Mouse (Mus musculus) spleen, adult 2 months (tissue): ENCODE results near the gene Iqcd. TPM values are rescaled to one million over a fixed set of nuclear protein-coding genes. Genes with fewer than 3 reads are reported as not detected.

Experiments
- DNase-seq, 2 experiments: peaks; one replicate each; pipeline versions ENCODE4 v3.0.0 to v3.0.0-alpha.2; 2012 to 2021; ENCODE audit warnings: low spot score in 2 of 2, low read depth in 1 of 2
- H3K27ac ChIP-seq: fragments of 200-500 bp; 2 replicates; pipeline ENCODE4 v1.5.1; 2012; ENCODE audit warnings: low read length, inconsistent platforms; ENCODE audit not compliant: insufficient read depth
- H3K27me3 ChIP-seq: fragments of 200-500 bp; 2 replicates; pipeline ENCODE4 v1.6.1; 2012; ENCODE audit warnings: mild to moderate bottlenecking, moderate library complexity, low read length, inconsistent platforms; ENCODE audit not compliant: control insufficient read depth, insufficient read depth
- H3K36me3 ChIP-seq: fragments of 200-500 bp; 2 replicates; pipeline ENCODE4 v1.6.1; 2012; ENCODE audit warnings: mild to moderate bottlenecking, low read length, inconsistent platforms; ENCODE audit not compliant: control insufficient read depth, insufficient read depth
- H3K4me1 ChIP-seq: fragments of 200-500 bp; 2 replicates; pipeline ENCODE4 v1.6.1; 2011; ENCODE audit warnings: inconsistent platforms; ENCODE audit not compliant: control insufficient read depth, insufficient read depth, insufficient read length
- H3K4me3 ChIP-seq: fragments of 200-500 bp; 2 replicates; pipeline ENCODE4 v1.5.1; 2011; ENCODE audit warnings: mild to moderate bottlenecking, inconsistent platforms; ENCODE audit not compliant: insufficient read depth, insufficient read length; ENCODE audit errors: extremely low read depth
- CTCF ChIP-seq: fragments of 200-500 bp; IDR thresholded peaks from 2 replicates; pipeline ENCODE4 v1.5.1; 2011; ENCODE audit warnings: mild to moderate bottlenecking, inconsistent platforms; ENCODE audit not compliant: insufficient read depth, insufficient read length, insufficient replicate concordance; ENCODE audit errors: extremely low read depth
- POLR2A ChIP-seq: fragments of 200-500 bp; IDR thresholded peaks from 2 replicates; pipeline ENCODE4 v1.6.1; 2011; ENCODE audit warnings: low read depth, low read length, inconsistent platforms
- WGBS: fragments of 180-500 bp; shearing (Covaris S2); methylation state at CpG from one replicate; pipeline ENCODE4 v1.1.7; 2018; 5-methylcytosine and 5-hydroxymethylcytosine counted together
- polyA plus RNA-seq: library from polyadenylated mRNA; depleted of rRNA; stranded (reverse); fragments of >200 nt; gene quantifications from 2 replicates; pipeline ENCODE4 v1.2.3, GENCODE M21; 2012

Iqcd gene
- polyA plus RNA-seq, 1 experiment: 0.40 TPM

DNA sequence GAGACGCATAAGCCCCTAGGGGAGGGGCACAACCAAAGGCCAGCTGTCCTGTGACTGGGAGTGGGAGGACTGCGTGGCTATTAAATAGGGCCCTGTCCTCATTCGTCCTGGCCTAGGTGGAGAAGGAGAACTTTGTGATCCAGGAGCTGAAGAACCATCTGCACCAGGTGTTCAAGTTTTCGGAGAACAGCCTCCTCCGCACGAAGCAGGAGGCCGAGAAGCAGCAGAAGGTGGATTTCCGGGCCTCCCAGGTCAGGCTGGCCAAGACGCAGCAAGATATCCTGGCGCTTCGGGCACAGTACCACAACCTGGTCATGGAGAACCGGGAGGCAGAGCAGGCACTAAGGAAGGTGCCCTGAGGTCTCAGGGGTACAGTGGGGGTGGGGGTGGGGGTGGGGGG lies 13.4 kb downstream of the Iqcd start:
- Histone ChIP-seq H3K27ac (no peak overlapping the region), H3K4me3 (no peak overlapping the region), H3K4me1 (no peaks in the 10 kb centered on the region; the same call in 1 of the 2 replicates), H3K36me3 (no peaks in the 10 kb centered on the region), H3K27me3 (no peaks in the 10 kb centered on the region)
- TF ChIP-seq POLR2A (no peak), CTCF (no peak)
- 96% methylated on average over 12 of the region's 12 CpGs for WGBS
- no peak for DNase-seq

DNA sequence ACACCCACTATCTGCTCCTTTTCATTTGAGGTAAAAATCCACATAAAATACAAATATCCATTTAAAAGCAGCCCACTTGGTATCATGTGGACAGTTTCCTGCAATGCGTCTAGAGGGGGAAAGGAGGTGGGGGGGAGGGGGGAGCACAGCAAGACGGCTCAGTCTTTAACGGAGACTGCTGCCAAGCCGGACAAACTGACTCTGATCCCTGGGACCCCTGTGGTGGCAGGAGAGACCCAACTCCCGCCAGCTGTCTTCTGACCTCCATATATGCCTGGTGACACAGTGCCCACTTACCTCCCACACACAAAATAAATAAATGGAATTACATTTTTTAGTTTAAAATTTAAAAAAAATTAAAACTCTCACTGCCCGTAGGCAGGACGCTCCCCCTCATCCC lies 14.7 kb downstream of the Iqcd start:
- WGBS: 89% methylated on average over 7 of the region's 7 CpGs
- DNase-seq: no peak

DNA sequence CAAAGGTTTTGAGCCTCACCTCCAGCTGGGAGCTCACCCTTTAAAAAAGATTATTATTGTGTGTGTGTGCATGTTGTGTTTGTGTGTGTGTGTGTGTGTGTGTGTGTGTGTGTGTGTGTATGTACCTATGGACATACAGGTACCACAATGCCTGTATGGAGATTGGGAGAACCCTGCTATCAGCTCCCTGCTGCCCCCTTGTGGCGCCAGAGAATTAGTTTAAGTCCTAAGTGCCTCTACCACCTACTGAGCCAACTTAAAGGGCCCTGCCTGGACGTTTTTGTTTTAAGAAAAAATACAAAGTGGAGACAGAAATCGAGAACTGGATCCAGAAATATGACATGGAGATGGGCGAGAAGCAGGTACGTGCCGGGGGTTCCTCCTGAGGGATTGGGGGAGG lies 16.0 kb downstream of the Iqcd start:
- Histone ChIP-seq H3K4me3 (no peak overlapping the region), H3K27ac (no peak overlapping the region), H3K27me3 (no peaks in the 10 kb centered on the region), H3K36me3 (no peaks in the 10 kb centered on the region), H3K4me1 (no peaks in the 10 kb centered on the region; the same call in 1 of the 2 replicates)
- WGBS: 3% methylated on average over 6 of the region's 6 CpGs
- peak; percentile 53 to 82 for DNase-seq
- TF ChIP-seq CTCF (peak; percentile 56; the same call in 1 of the 2 replicates), POLR2A (no peak)

More for the DNA sequence above, 14.7 kb downstream of the Iqcd start:
- Histone ChIP-seq H3K4me3 (no peak overlapping the region), H3K4me1 (no peaks in the 10 kb centered on the region; the same call in 1 of the 2 replicates), H3K36me3 (no peaks in the 10 kb centered on the region), H3K27ac (no peak overlapping the region), H3K27me3 (no peaks in the 10 kb centered on the region)
- TF ChIP-seq CTCF: no peak
- TF ChIP-seq POLR2A: no peak

DNA sequence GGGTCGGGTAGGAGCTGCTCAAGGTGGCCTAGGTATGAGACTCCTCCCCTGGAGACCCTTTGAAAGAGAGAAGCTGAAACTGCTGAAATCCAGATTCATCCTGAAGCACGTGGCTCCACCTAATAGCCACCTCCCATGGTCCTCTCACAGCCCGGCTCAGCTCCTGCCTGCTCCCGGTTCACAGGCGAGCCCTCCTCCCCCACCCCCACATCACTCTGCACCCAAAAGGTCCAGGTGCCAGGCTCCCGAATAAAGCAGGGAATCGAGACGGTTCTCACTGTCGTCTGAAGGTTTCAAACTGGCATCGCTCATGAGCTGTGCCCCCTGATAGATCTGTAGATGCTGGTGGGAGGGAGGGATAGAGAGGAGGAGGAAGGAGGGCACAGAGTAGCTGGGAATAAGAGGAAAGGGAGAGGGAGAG lies 16.4 kb downstream of the Iqcd start:
- H3K27me3 ChIP-seq: no peaks in the 10 kb centered on the region
- no peaks in the 10 kb centered on the region for H3K36me3 ChIP-seq
- 8% methylated on average over 10 of the region's 10 CpGs for WGBS
- no peak for DNase-seq
- H3K27ac ChIP-seq: no peak overlapping the region
- TF ChIP-seq POLR2A (no peak), CTCF (no peak)
- H3K4me1 ChIP-seq: no peaks in the 10 kb centered on the region; the same call in 1 of the 2 replicates
- peak overlapping the region; percentile 5; the same call in 1 of the 2 replicates for H3K4me3 ChIP-seq

DNA sequence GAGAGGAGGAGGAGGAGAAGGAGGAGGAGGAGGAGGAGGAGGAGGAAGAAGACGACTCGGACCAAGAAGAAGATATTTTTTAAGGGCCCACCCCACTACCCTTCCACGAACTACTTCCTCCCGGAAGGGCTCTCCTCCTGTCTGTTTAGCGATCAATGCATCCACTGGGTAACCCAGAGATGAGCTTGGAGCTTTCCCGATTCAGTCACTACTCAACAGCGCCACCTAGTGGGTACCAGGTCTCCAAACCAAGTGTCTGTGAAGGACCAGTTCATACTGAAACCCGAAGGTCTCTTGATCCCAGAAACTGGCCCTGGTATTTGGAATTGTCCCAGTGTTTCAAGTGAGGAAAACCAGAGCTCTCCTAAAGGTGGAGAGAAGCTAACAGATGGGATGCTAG lies 16.9 kb downstream of the Iqcd start:
- whole genome bisulfite sequencing: 2% methylated on average over 8 of the region's 8 CpGs
- no peaks in the 10 kb centered on the region for H3K27me3 ChIP-seq
- H3K4me3 ChIP-seq: no peak overlapping the region
- H3K4me1 ChIP-seq: no peaks in the 10 kb centered on the region; the same call in 1 of the 2 replicates
- H3K27ac ChIP-seq: no peak overlapping the region
- TF ChIP-seq CTCF: peak; percentile 77; the same call in 1 of the 2 replicates
- no peak for TF ChIP-seq POLR2A
- DNase-seq: peak; percentile 77 to 80
- no peaks in the 10 kb centered on the region for H3K36me3 ChIP-seq

DNA sequence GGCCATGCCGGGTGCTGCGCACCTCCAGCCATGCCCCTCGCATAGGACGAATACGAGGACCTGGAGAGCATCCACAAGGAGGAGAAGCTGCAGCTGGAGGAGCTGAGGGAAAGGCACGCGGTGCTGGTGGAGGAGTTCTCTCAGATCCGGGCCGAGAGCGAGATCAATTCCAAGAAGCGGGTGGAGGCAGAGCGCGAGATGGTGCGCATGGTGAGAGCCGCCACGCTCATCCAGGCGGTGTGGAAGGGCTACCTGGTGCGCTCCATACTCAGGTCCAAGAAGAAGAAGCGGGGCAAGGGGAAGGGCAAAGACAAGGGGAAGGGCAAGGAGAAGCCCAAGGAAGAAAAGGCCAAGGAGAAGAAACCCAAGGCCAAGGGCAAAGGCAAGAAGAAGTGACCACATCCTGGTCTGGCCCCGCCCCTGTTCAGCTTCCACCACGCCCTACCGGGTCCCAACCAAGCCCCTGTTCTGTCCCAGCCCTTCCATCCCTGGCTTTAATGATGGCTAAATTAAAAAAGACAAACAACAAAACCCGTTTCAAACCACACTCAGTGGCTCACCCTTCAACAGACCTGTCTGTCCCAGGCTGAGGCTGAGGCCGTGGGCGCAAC lies 17.9 kb downstream of the Iqcd start:
- no peaks in the 10 kb centered on the region; the same call in 1 of the 2 replicates for H3K4me1 ChIP-seq

DNA sequence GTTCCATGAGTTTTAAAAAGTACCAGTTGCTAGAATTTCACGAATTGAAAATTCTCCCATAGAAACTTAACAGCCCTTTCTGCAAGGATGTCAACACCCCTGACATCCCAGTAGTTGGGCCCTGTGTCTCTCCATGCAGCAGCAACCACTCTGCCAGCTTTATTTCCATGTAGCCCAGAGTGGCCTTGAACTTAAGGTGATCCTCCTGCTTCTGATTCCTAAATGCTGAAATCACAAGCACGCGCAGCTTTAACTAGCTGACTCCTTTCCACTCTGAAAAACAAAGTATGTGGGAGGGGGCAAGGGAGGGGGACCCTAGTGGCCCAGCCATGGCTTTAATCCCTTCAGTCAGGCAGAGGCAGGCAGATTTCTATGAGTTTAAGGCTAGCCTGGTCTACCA lies 18.5 kb downstream of the Iqcd start:
- TF ChIP-seq CTCF: no peak
- no peak for TF ChIP-seq POLR2A
- Histone ChIP-seq H3K27ac (no peak overlapping the region), H3K4me3 (no peak overlapping the region), H3K27me3 (no peaks in the 10 kb centered on the region), H3K36me3 (no peaks in the 10 kb centered on the region), H3K4me1 (no peaks in the 10 kb centered on the region; the same call in 1 of the 2 replicates)
- 91% methylated on average over 3 of the region's 3 CpGs for WGBS
- no peak for DNase-seq

More for the DNA sequence above, 17.9 kb downstream of the Iqcd start:
- H3K36me3 ChIP-seq: no peaks in the 10 kb centered on the region
- no peak for TF ChIP-seq POLR2A
- no peak for TF ChIP-seq CTCF
- no peak for DNase-seq
- H3K27ac ChIP-seq: no peak overlapping the region
- no peaks in the 10 kb centered on the region for H3K27me3 ChIP-seq
- WGBS: 86% methylated on average over 25 of the region's 25 CpGs
- H3K4me3 ChIP-seq: no peak overlapping the region
